Mouse (Mus musculus) hindbrain, embryonic 16.5 days (tissue): ENCODE data around the gene Myog. TPM values are rescaled to one million over a fixed set of nuclear protein-coding genes. Genes with fewer than 3 reads are reported as not detected.

ENCODE experiments used
- ATAC-seq: fragments of 200-750 bp; cut with Nextera tagmentation; 2 replicates; pipeline ENCODE4 v1.8.0; 2017; ENCODE audit warnings: moderate TSS enrichment, moderate library complexity
- H3K27ac ChIP-seq: fragments of 300-500 bp; sonication (generic); 2 replicates; pipeline ENCODE4 v1.5.1; 2014; ENCODE audit warnings: low read depth, mild to moderate bottlenecking, control low read depth, low read length, moderate library complexity
- H3K27me3 ChIP-seq: fragments of 300-500 bp; sonication (generic); replicated peaks from 2 replicates; pipeline ENCODE4 v1.6.1; 2014; ENCODE audit warnings: low read length; ENCODE audit not compliant: control insufficient read depth, insufficient read depth
- H3K36me3 ChIP-seq: fragments of 300-500 bp; sonication (generic); 2 replicates; pipeline ENCODE4 v1.6.1; 2014; ENCODE audit warnings: mild to moderate bottlenecking, low read length, moderate library complexity, mixed read lengths; ENCODE audit not compliant: control insufficient read depth, insufficient read depth
- H3K4me1 ChIP-seq: fragments of 300-500 bp; sonication (generic); 2 replicates; pipeline ENCODE4 v1.6.1; 2014; ENCODE audit warnings: low read depth, low read length; ENCODE audit not compliant: control insufficient read depth, insufficient read depth
- H3K4me2 ChIP-seq: fragments of 300-500 bp; sonication (generic); 2 replicates; pipeline ENCODE4 v1.6.1; 2014; ENCODE audit warnings: mild to moderate bottlenecking, low read length, control low read depth, moderate library complexity
- H3K4me3 ChIP-seq: fragments of 300-500 bp; sonication (generic); 2 replicates; pipeline ENCODE4 v1.5.1; 2014; ENCODE audit warnings: mild to moderate bottlenecking, low read length, control low read depth, moderate library complexity
- H3K9ac ChIP-seq: fragments of 300-500 bp; sonication (generic); 2 replicates; pipeline ENCODE4 v1.6.1; 2014; ENCODE audit warnings: low read depth, mild to moderate bottlenecking, control low read depth, low read length, moderate library complexity
- H3K9me3 ChIP-seq: fragments of 300-500 bp; sonication (generic); 2 replicates; pipeline ENCODE4 v1.6.1; 2014; ENCODE audit warnings: mild to moderate bottlenecking, low read length, moderate library complexity; ENCODE audit not compliant: control insufficient read depth
- WGBS: fragments of 180-500 bp; shearing (Covaris S2); extraction: QIAGEN DNeasy Blood & Tissue Kit; methylation state at CpG from one replicate; pipeline ENCODE4 v1.1.7; 2014; 5-methylcytosine and 5-hydroxymethylcytosine counted together
- polyA plus RNA-seq: library from polyadenylated mRNA; unstranded; fragments of >200 nt; fragmentation: Nextera tagmentation; extraction: Ambion mirVana; gene quantifications from 2 replicates; pipeline ENCODE4 v1.2.1, GENCODE M21; 2015

Gene Myog
- polyA plus RNA-seq, 1 experiment from 2014 or later, result not detected

- WGBS, result 91% methylated on average over 12 of the region's 12 CpGs
- Histone ChIP-seq H3K4me3 (no peak overlapping the region), H3K27ac (no peak overlapping the region), H3K4me2 (no peak overlapping the region), H3K4me1 (no peaks in the 10 kb centered on the region), H3K27me3 (no peaks in the 10 kb centered on the region), H3K9me3 (no peaks in the 10 kb centered on the region), H3K9ac (no peak overlapping the region), H3K36me3 (peaks cover 18% of the 10 kb centered on the region)
- ATAC-seq, result no peak
Measured at GRCm38 (mm10) chr1:134326841-134327346, 37.1 kb downstream of the Myog start.

GRCm38 (mm10) chr1:134331879-134332635 lies 42.3 kb downstream of the Myog start:
- no peak overlapping the region for H3K4me2 ChIP-seq
- H3K4me3 ChIP-seq, result no peak overlapping the region
- peaks cover 3% of the 10 kb centered on the region; the same call in 1 of the 2 replicates for H3K4me1 ChIP-seq
- no peak overlapping the region for H3K9ac ChIP-seq
- H3K36me3 ChIP-seq, result peaks cover 2% of the 10 kb centered on the region
- H3K27me3 ChIP-seq, result no peaks in the 10 kb centered on the region
- H3K9me3 ChIP-seq, result no peaks in the 10 kb centered on the region
- no peak; the same call in 1 of the 2 replicates for ATAC-seq
- H3K27ac ChIP-seq, result no peak overlapping the region
- WGBS, result 58% methylated on average over 20 of the region's 20 CpGs

GRCm38 (mm10) chr1:134332770-134333271 lies 43.0 kb downstream of the Myog start, which contains the start of gene Ppfia4:
Gene Ppfia4 (minus strand): TSS chr1:134332928.
- peaks cover 3% of the 10 kb centered on the region; the same call in 1 of the 2 replicates for H3K4me1 ChIP-seq
- ATAC-seq, result peak; percentile 72
- H3K27me3 ChIP-seq, result no peaks in the 10 kb centered on the region
- 46% methylated on average over 13 of the region's 13 CpGs for WGBS
- H3K27ac ChIP-seq, result no peak within 1 kb of the TSS
- H3K9ac ChIP-seq, result no peak within 1 kb of the TSS
- no peaks in the 10 kb centered on the region for H3K9me3 ChIP-seq
- no peaks in the 10 kb centered on the region for H3K36me3 ChIP-seq
- no peak within 1 kb of the TSS for H3K4me2 ChIP-seq
- no peak within 1 kb of the TSS for H3K4me3 ChIP-seq

GRCm38 (mm10) chr1:134333371-134334110 lies 43.8 kb downstream of the Myog start:
- Histone ChIP-seq H3K9ac (no peak overlapping the region), H3K36me3 (no peaks in the 10 kb centered on the region), H3K4me3 (no peak overlapping the region), H3K4me1 (peaks cover 3% of the 10 kb centered on the region; the same call in 1 of the 2 replicates), H3K9me3 (no peaks in the 10 kb centered on the region), H3K4me2 (no peak overlapping the region), H3K27ac (no peak overlapping the region), H3K27me3 (no peaks in the 10 kb centered on the region)
- 85% methylated on average over 10 of the region's 10 CpGs for WGBS
- no peak for ATAC-seq

- H3K9ac ChIP-seq, result no peak overlapping the region
- no peak overlapping the region for H3K4me3 ChIP-seq
- WGBS, result 73% methylated on average over 7 of the region's 7 CpGs
- H3K4me1 ChIP-seq, result peaks cover 3% of the 10 kb centered on the region; the same call in 1 of the 2 replicates
- no peaks in the 10 kb centered on the region for H3K9me3 ChIP-seq
- ATAC-seq, result no peak
- H3K27ac ChIP-seq, result 0 out of 2 replicates have a peak overlapping the region, but pooled peaks have one; percentile 19
- no peaks in the 10 kb centered on the region for H3K27me3 ChIP-seq
- H3K36me3 ChIP-seq, result no peaks in the 10 kb centered on the region
- H3K4me2 ChIP-seq, result no peak overlapping the region
Measured at GRCm38 (mm10) chr1:134334111-134334827, 44.5 kb downstream of the Myog start.

GRCm38 (mm10) chr1:134335211-134335923 lies 45.6 kb downstream of the Myog start:
- Histone ChIP-seq H3K27me3 (no peaks in the 10 kb centered on the region), H3K36me3 (no peaks in the 10 kb centered on the region), H3K9ac (no peak overlapping the region), H3K27ac (no peak overlapping the region), H3K4me1 (peaks cover 3% of the 10 kb centered on the region; the same call in 1 of the 2 replicates), H3K9me3 (no peaks in the 10 kb centered on the region), H3K4me2 (no peak overlapping the region), H3K4me3 (no peak overlapping the region)
- 75% methylated on average over 13 of the region's 13 CpGs for WGBS
- ATAC-seq, result no peak

GRCm38 (mm10) chr1:134335924-134336810 lies 46.4 kb downstream of the Myog start:
- H3K27ac ChIP-seq, result no peak overlapping the region
- H3K36me3 ChIP-seq, result no peaks in the 10 kb centered on the region
- H3K4me1 ChIP-seq, result peaks cover 3% of the 10 kb centered on the region; the same call in 1 of the 2 replicates
- no peak overlapping the region for H3K4me2 ChIP-seq
- WGBS, result 86% methylated on average over 12 of the region's 12 CpGs
- H3K9me3 ChIP-seq, result no peaks in the 10 kb centered on the region
- no peaks in the 10 kb centered on the region for H3K27me3 ChIP-seq
- no peak for ATAC-seq
- no peak overlapping the region for H3K4me3 ChIP-seq
- no peak overlapping the region for H3K9ac ChIP-seq
